Mouse (Mus musculus) left cerebral cortex, adult 2 months (tissue): Measurements from ENCODE around the gene Gm10065. TPM values are rescaled to one million over a fixed set of nuclear protein-coding genes. Genes with fewer than 3 reads are reported as not detected.
"Not testable (repeated sequence)": the region's sequence is repeated elsewhere in the genome, so short reads cannot be mapped to it uniquely, and the experiment has no call there.

Source experiments
- DNase-seq, 2 experiments: peaks; one replicate each; pipeline ENCODE4 v3.0.0; 2021 to 2022; ENCODE audit warnings: low spot score in 2 of 2, mixed read lengths in 1 of 2; ENCODE audit errors: extremely low spot score in 1 of 2
- H3K27ac ChIP-seq: fragments of 200-600 bp; 2 replicates; pipeline ENCODE4 v1.8.1; 2022
- H3K4me3 ChIP-seq: fragments of 200-600 bp; 2 replicates; pipeline ENCODE4 v1.8.1; 2022
- CTCF ChIP-seq: fragments of 200-600 bp; IDR thresholded peaks from 2 replicates; pipeline ENCODE4 v1.8.1; 2022; ENCODE audit warnings: antibody characterized with exemption, mild to moderate bottlenecking, moderate library complexity
- intact Hi-C: fragments of 180-260 bp; cut with DNase I; formaldehyde crosslinking; loops from one replicate; pipeline ENCODE4 v1.15.1; 2025
- long read RNA-seq, 2 experiments: library from polyadenylated mRNA; stranded (forward); transcript quantifications; one replicate each; pipeline ENCODE4 v2.0.0; 2021; ENCODE audit warnings: borderline mapping rate in 2 of 2
- total RNA-seq, 2 experiments: library from RNA; stranded (reverse); gene quantifications; 2 replicates each; pipeline ENCODE4 v1.2.3; 2021

Gene Gm10065
- total RNA-seq = not detected
- long read RNA-seq, experiment 1 = 0 reads
- long read RNA-seq, experiment 2 = 0 reads

- intact Hi-C loops = loop anchor here (1.0 to 5.0 kb wide), 3 partner anchors 26 to 53 kb away; partner anchors contain the start of genes Zkscan8 and Zscan26
- Histone ChIP-seq H3K4me3 (peak within 1 kb of the TSS; percentile 66), H3K27ac (peak within 1 kb of the TSS; percentile 87)
- peak; percentile 7 for TF ChIP-seq CTCF
- DNase-seq = peak; percentile 69
Measured at GRCm38 (mm10) chr13:21478759-21479670, at the start of gene Gm10065, which contains the start of gene Zkscan4. Gm10065 (minus strand) TSS chr13:21479441. Zkscan4 (plus strand) TSS chr13:21478907.

- intact Hi-C loops = loop anchor here (1.0 to 2.0 kb wide), 3 partner anchors 27 to 104 kb away; partner anchors contain the start of genes Gm10065, Zkscan3, Zkscan4 and Zscan26
Measured at GRCm38 (mm10) chr13:21506221-21506649, 27.0 kb upstream of the Gm10065 start.

GRCm38 (mm10) chr13:21502296-21502695 is 23.1 kb upstream of the Gm10065 start:
- DNase-seq = no peak
- intact Hi-C loops = no loop called here
- Histone ChIP-seq H3K4me3 (no peak overlapping the region), H3K27ac (no peak overlapping the region)
- no peak for TF ChIP-seq CTCF

More at GRCm38 (mm10) chr13:21506221-21506649, 27.0 kb upstream of the Gm10065 start:
- Histone ChIP-seq H3K27ac (peak overlapping the region; percentile 71), H3K4me3 (peak overlapping the region; percentile 57)
- TF ChIP-seq CTCF = no peak
- peak; percentile 70 to 77 for DNase-seq

GRCm38 (mm10) chr13:21501182-21501581 is 21.9 kb upstream of the Gm10065 start, which contains the start of gene Gm11273:
Gm11273 (minus strand) TSS chr13:21501418.
- H3K27ac ChIP-seq, H3K4me3 ChIP-seq, DNase-seq, intact Hi-C loops: not testable (repeated sequence)

GRCm38 (mm10) chr13:21495080-21495479 is 15.8 kb upstream of the Gm10065 start, which contains the start of gene AK157302:
AK157302 (plus strand) TSS chr13:21495223.
- no peak for DNase-seq

GRCm38 (mm10) chr13:21492847-21493246 is 13.6 kb upstream of the Gm10065 start:
- intact Hi-C loops = no loop called here
- no peak for DNase-seq
- Histone ChIP-seq H3K27ac (no peak overlapping the region), H3K4me3 (no peak overlapping the region)
- TF ChIP-seq CTCF = no peak

More at GRCm38 (mm10) chr13:21495080-21495479, 15.8 kb upstream of the Gm10065 start, which contains the start of gene AK157302:
- no peak for TF ChIP-seq CTCF
- Histone ChIP-seq H3K4me3 (no peak within 1 kb of the TSS), H3K27ac (no peak within 1 kb of the TSS)
- intact Hi-C loops = no loop called here

GRCm38 (mm10) chr13:21486881-21487280 is 7.6 kb upstream of the Gm10065 start:
- intact Hi-C loops = no loop called here
- DNase-seq = no peak
- H3K27ac ChIP-seq = no peak overlapping the region
- no peak overlapping the region for H3K4me3 ChIP-seq
- TF ChIP-seq CTCF = no peak

- intact Hi-C loops = no loop called here
- Histone ChIP-seq H3K4me3 (no peak overlapping the region), H3K27ac (no peak overlapping the region)
- no peak for DNase-seq
- TF ChIP-seq CTCF = no peak
Measured at GRCm38 (mm10) chr13:21472427-21472826, 6.8 kb downstream of the Gm10065 start.

GRCm38 (mm10) chr13:21469097-21469496 is 10.1 kb downstream of the Gm10065 start:
- DNase-seq = no peak
- no peak overlapping the region for H3K4me3 ChIP-seq
- no peak for TF ChIP-seq CTCF
- intact Hi-C loops = loop anchor here (5.0 kb wide), 1 partner anchor 107 kb away; the partner anchor contains the start of gene Zscan12
- no peak overlapping the region for H3K27ac ChIP-seq

- TF ChIP-seq CTCF = no peak
- intact Hi-C loops = loop anchor here (5.0 kb wide), 1 partner anchor 106 kb away; the partner anchor contains the start of gene Zscan12
- peak within 1 kb of the TSS; percentile 66; the same call in 1 of the 2 replicates for H3K27ac ChIP-seq
- peak; percentile 76 to 78 for DNase-seq
- peak within 1 kb of the TSS; percentile 62 for H3K4me3 ChIP-seq
Measured at GRCm38 (mm10) chr13:21468061-21469019, 10.9 kb downstream of the Gm10065 start, which contains the start of gene Nkapl. Nkapl (minus strand) TSS chr13:21468509.

- intact Hi-C loops = loop anchor here (5.0 kb wide), 1 partner anchor 105 kb away; the partner anchor contains the start of gene Zscan12
- Histone ChIP-seq H3K4me3 (no peak overlapping the region), H3K27ac (no peak overlapping the region)
- TF ChIP-seq CTCF = no peak
- no peak for DNase-seq
Measured at GRCm38 (mm10) chr13:21467336-21467735, 11.9 kb downstream of the Gm10065 start.

GRCm38 (mm10) chr13:21462516-21462915 is 16.7 kb downstream of the Gm10065 start:
- H3K27ac ChIP-seq, DNase-seq, intact Hi-C loops, H3K4me3 ChIP-seq: not testable (repeated sequence)
